Mouse (Mus musculus): ENCODE measurements around the gene Isoc2a. TPM values are rescaled to one million over a fixed set of nuclear protein-coding genes. Genes with fewer than 3 reads are reported as not detected.
A peak's percentile ranks its signal among the peaks of the same experiment; 100 is the strongest.

The Isoc2a gene
- 10 to 100 TPM; 13.0 to 13.4 TPM for total RNA-seq (2021)
- long read RNA-seq, experiment 1, partial matches to known transcripts: 0 of 1 reads
- long read RNA-seq, experiment 1, other reads (novel, unspliced or antisense): 1 of 1 reads
- long read RNA-seq, experiment 2, partial matches to known transcripts: 3 of 4 reads
- long read RNA-seq, experiment 2, other reads (novel, unspliced or antisense): 1 of 4 reads

DNA sequence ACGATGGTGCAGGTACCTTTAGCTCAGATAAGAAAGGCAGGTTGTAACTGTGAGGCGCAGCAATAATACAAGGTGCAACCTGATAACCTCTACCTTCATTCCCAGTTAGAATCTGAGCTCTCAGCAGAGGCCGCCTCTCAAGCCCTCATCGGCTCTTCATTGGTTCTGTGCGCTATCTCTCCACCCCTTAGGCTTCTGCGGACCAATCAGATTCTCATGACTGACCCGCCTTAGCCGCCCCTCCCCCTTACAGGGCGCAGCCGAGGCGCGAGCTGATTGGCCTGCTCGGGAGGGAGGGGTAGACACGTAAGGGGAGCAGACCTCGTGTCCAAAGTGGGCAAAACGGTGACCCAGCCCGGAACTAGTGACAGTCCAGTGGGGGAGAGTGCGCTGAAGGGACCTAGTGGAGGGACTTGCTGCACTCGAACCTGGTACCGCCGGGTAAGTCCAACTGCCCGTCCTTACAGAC, at the start of gene Isoc2a:
Isoc2a (plus strand) TSS at position 401 of the 469 bp plus-strand sequence.
- no peak for TF ChIP-seq CTCF (conservative IDR thresholded peaks at IDR 0.05)
- DNase-seq (ENCODE audit: low spot score in 2 of 2): peak; percentile 85 to 92
- peak within 1 kb of the TSS; percentile 77 for H3K4me3 ChIP-seq
- H3K27ac ChIP-seq: peak within 1 kb of the TSS; percentile 78

- DNase-seq (ENCODE audit: low spot score in 2 of 2): no peak
- Histone ChIP-seq H3K27ac (no peak overlapping the region), H3K4me3 (no peak overlapping the region)
- no peak for TF ChIP-seq CTCF (conservative IDR thresholded peaks at IDR 0.05)
Measured at GRCm38 (mm10) chr7:4830476-4830875, 46.5 kb upstream of the Isoc2a start.

DNA sequence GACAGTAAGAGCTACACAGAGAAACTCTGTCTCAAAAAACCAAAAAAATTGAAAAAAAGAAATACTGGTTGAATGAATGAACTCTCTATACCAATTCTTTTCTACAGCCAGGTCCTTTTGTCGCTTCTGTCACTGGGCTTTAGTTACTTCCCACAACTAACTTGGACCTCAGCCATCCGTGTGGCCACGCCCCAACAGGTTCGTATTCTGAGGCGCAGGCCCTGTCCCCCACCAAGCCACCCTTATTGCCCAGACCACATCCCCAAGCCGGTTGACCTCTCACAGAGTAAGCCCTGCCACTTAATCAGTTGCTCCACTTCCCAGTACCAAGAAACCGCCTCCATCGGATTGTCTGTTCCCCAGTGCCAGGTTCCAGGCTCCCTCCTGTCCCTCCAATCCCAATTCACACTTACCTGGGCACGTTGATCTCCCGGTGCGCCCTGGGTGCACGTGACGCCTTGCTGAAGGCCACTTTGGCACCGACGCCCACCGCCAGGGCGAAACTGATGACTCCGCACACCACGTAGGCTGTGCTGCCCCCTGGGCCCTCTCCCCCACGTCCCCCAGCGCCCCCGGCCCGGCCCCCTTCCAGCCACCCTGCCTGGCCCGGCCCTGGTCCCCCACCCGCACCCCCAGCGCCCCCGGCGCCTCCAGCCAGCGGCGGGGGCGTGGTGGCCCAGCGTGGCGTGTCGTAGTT, 41.2 kb upstream of the Isoc2a start:
- DNase-seq (ENCODE audit: low spot score in 2 of 2): no peak
- TF ChIP-seq CTCF (conservative IDR thresholded peaks at IDR 0.05): no peak
- peak overlapping the region; percentile 28; the same call in 1 of the 2 replicates for H3K27ac ChIP-seq

GRCm38 (mm10) chr7:4836351-4836792, 40.6 kb upstream of the Isoc2a start:
- DNase-seq (ENCODE audit: low spot score in 2 of 2): no peak
- peak; percentile 74 for TF ChIP-seq CTCF (conservative IDR thresholded peaks at IDR 0.05)
- H3K27ac ChIP-seq: peak overlapping the region; percentile 28; the same call in 1 of the 2 replicates
- H3K4me3 ChIP-seq: peak overlapping the region; percentile 51

More for the DNA sequence above, 41.2 kb upstream of the Isoc2a start:
- peak overlapping the region; percentile 51 for H3K4me3 ChIP-seq

DNA sequence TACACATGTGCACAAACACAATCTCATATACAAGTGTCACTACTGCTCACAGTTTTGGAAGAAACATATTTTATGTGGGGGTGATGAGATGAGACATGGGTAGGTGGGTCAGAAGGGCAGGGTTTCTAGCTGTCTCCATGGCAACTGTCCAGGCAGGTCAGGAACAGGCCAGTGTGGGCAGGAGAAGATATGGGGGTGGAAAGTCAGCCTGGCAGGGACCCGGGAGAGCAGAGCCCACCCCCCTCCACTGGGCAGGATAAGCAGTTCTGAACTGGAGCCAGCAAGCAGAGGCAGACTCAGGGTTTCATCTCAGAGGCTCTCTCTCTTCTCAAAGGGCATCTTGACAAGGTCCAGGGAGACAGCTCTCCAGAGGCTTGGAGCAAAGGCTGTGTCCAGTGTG, 39.3 kb upstream of the Isoc2a start:
- Histone ChIP-seq H3K4me3 (no peak overlapping the region), H3K27ac (no peak overlapping the region)
- no peak for TF ChIP-seq CTCF (conservative IDR thresholded peaks at IDR 0.05)
- DNase-seq (ENCODE audit: low spot score in 2 of 2): no peak

DNA sequence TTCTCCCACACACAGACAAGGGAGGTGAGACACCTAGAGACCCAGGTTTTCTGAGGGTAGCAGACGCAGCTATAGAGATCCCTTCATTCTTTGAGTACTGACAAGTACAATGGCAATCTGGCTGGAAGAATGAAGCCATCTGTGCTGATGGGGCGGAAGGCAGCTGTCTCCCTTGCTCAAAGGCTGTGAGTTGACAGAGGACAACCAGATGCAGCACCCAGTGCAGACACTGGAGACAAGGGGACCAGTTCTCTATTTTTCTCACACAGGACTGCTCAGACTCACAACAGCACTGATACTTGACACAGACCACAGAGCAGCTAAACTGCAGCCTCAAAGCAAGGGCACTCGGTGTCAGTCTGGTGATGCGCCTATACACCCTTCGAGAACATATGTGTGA, 34.9 kb upstream of the Isoc2a start:
- DNase-seq (ENCODE audit: low spot score in 2 of 2): peak; percentile 61 to 75
- Histone ChIP-seq H3K4me3 (peak overlapping the region; percentile 72), H3K27ac (peak overlapping the region; percentile 97)
- TF ChIP-seq CTCF (conservative IDR thresholded peaks at IDR 0.05): no peak

DNA sequence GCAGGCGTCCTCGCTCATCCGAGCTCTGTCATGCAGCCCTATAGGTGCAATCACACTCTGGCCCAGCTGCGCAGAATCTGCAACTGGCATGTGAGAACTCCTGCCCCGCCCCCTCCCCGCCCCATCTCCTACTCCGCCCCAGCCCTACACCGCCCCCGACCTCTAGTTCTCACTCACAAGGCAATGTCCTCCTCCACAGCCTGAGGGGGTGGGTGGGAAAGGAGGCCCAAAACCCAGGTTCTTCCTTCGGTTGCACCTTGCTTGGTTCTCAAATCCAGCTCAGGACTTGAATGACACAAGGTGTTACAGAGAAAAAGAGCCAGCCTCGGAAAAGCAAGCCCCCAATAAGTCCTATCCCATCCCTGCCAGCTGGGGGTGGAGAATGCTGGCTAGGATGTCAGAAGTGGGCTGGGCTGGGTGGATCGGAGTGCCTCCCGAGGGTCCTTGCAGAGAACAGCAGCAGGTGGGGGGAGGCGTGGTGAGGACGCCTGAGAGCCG, 34.3 kb upstream of the Isoc2a start:
- TF ChIP-seq CTCF (conservative IDR thresholded peaks at IDR 0.05): no peak
- H3K27ac ChIP-seq: peak overlapping the region; percentile 97
- peak; percentile 41 to 57 for DNase-seq (ENCODE audit: low spot score in 2 of 2)
- H3K4me3 ChIP-seq: peak overlapping the region; percentile 72

DNA sequence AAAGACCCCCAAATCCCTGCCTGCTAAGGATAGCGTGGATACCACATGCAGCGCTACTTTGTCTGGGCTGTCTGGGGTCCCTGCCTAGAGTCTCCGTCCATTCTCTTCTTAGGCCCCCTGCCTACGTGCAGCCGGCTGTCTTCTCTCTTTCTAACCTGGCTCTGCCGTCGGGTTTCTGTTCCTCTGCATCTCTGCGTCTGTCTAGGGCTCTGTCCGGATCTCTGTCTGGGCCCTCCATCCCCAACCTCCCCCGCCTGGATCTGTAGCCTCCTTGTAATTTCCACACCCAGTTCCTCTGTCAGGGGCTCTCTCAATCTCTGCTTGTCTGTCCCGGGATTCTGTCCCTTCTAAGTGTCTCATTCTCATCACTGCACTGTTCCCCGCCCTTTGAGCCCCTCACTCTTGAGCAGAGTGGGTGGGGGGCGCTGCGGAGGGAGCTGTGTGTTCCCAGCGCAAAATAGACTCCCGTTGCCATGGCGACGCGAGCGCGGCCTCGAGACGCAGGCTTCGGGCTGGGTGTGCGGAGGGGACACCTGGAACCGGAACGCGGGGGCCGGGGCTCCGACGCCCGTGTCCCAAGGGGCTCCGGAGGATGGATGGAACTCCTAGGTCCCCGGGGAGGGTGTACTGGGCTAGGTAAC, 33.2 kb upstream of the Isoc2a start:
- no peak for TF ChIP-seq CTCF (conservative IDR thresholded peaks at IDR 0.05)
- peak overlapping the region; percentile 97 for H3K27ac ChIP-seq

DNA sequence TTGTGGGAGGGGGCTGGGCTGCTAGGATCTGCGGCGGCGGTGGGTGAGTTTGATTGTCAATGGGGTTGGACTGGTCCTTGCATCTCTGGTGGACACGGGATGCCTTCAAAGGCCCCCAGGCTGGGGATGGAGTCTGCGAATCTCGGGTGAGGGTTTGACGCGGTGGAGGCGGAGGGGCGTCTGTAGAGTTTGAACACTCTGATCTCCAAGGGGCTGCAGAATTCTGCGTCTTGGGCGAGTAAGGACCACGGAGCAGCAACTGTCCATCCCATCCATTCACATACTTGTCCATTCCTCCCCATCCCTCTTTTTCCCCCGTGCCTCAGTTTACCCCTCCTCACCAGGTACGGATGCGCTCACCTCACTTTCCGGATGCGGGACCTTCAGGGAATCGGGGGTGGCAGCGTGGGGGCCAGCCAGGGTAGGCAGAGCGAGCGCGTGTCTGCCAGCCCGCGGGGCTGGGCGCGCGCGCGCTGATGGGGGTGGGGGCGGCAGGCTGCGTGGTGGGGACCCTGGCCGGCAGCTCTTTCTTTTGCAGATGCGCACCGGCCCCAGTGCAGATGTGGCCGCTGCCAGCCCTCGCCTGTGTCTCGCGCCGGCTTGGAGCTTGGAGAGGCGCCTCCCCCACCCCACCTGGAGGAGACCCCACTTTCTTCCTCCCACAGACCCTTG, 32.6 kb upstream of the Isoc2a start, which contains the start of gene Shisa7:
Shisa7 (minus strand) TSS at position 452 of the 672 bp plus-strand sequence.
- H3K27ac ChIP-seq: peak within 1 kb of the TSS; percentile 97
- no peak for TF ChIP-seq CTCF (conservative IDR thresholded peaks at IDR 0.05)
- H3K4me3 ChIP-seq: peak within 1 kb of the TSS; percentile 72
- peak in 1 of 2 experiments; percentile 48 for DNase-seq (ENCODE audit: low spot score in 2 of 2)

More for the DNA sequence above, 33.2 kb upstream of the Isoc2a start:
- H3K4me3 ChIP-seq: peak overlapping the region; percentile 72
- DNase-seq (ENCODE audit: low spot score in 2 of 2): peak; percentile 82 to 85

DNA sequence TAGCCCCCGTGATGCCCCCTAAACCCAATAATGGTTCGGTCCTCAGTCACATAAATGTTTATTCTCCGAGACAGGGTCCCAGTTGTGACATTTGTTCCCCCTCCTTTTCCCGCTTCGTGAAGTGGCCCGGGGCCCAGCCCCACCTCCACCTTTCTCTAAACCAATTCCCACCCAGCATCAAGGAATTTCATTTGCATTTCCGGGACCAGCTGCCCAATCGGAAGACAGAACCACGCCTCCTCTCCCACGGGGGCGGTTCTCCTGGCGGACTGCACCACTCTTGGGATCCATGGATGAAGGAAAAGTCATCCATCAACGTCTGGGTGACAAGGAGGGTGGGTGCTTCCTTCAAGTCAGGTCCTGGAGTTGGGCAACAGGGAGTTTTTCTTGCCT, 32.0 kb upstream of the Isoc2a start:
- H3K27ac ChIP-seq: peak overlapping the region; percentile 97
- TF ChIP-seq CTCF (conservative IDR thresholded peaks at IDR 0.05): no peak
- DNase-seq (ENCODE audit: low spot score in 2 of 2): peak; percentile 92 to 95

GRCm38 (mm10) chr7:4849372-4849771, 27.6 kb upstream of the Isoc2a start:
- TF ChIP-seq CTCF (conservative IDR thresholded peaks at IDR 0.05): no peak
- Histone ChIP-seq H3K27ac (no peak overlapping the region), H3K4me3 (no peak overlapping the region)
- no peak for DNase-seq (ENCODE audit: low spot score in 2 of 2)

More for the DNA sequence above, 32.0 kb upstream of the Isoc2a start:
- peak overlapping the region; percentile 72 for H3K4me3 ChIP-seq

DNA sequence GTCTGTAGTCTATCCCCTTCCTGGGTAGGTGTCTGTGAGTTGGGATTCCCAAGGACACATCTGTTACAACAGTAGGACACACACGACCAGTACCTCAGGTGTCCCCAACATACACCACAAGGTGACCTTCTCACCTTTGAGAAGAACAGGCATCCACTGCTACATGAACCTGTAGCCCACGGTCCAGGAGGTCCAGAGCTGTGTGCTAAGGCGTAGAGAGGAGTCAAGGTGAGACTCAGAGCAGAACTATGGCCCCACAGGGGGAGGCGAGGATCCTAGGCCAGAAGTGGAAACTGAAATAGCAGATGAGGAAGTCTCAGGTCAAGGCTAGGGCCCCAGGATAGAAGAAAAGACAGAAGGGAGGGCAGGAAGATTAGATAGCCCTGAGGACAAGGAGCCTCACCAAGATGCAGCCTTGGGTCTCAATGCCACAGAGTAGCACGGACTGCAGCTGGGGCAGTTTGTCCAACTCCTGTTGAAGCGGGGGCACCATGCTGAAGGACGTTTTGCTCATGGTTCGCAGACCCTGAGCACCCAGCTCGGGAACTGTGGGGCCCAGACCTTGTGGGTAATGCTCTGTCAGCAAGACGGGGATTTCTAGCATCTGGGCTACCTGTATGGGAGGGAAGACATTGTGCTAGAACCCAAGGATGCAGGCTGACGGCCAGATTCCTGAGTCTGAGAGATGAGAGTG, 26.2 kb upstream of the Isoc2a start:
- Histone ChIP-seq H3K27ac (no peak overlapping the region), H3K4me3 (no peak overlapping the region)
- no peak for TF ChIP-seq CTCF (conservative IDR thresholded peaks at IDR 0.05)
- DNase-seq (ENCODE audit: low spot score in 2 of 2): no peak
